Mouse (Mus musculus) lung, adult 2 months (tissue): Measurements from ENCODE around the gene Tfpt. TPM values are rescaled to one million over a fixed set of nuclear protein-coding genes. Genes with fewer than 3 reads are reported as not detected.

Experiments used
- DNase-seq: peaks from one replicate; pipeline ENCODE4 v3.0.0; 2022
- H3K4me1 ChIP-seq: fragments of 200-500 bp; 2 replicates; pipeline ENCODE4 v1.6.1; 2011; ENCODE audit warnings: low read length; ENCODE audit not compliant: control insufficient read depth, insufficient read depth
- H3K4me3 ChIP-seq: fragments of 200-500 bp; replicated peaks from 2 replicates; pipeline ENCODE3; 2011; ENCODE audit warnings: low read depth, mild to moderate bottlenecking, control low read depth, low read length; ENCODE audit errors: extremely low read depth
- CTCF ChIP-seq: fragments of 200-500 bp; IDR thresholded peaks from 2 replicates; pipeline ENCODE4 v1.5.1; 2011; ENCODE audit warnings: mild to moderate bottlenecking, low read length, control low read depth; ENCODE audit not compliant: insufficient read depth
- POLR2A ChIP-seq: fragments of 200-500 bp; IDR thresholded peaks from 2 replicates; pipeline ENCODE4 v1.6.1; 2011; ENCODE audit warnings: low read depth, mild to moderate bottlenecking, control low read depth, low read length, borderline replicate concordance; ENCODE audit errors: extremely low read depth
- WGBS: fragments of 180-500 bp; shearing (Covaris S2); methylation state at CpG from one replicate; pipeline ENCODE4 v1.1.7; 2018; 5-methylcytosine and 5-hydroxymethylcytosine counted together
- polyA plus RNA-seq: library from polyadenylated mRNA; depleted of rRNA; stranded (reverse); fragments of >200 nt; gene quantifications from 2 replicates; pipeline ENCODE4 v1.2.3, GENCODE M21; 2012; rRNA removed

Tfpt gene
- 6.3 and 8.2 TPM in 2 replicates for polyA plus RNA-seq

DNA sequence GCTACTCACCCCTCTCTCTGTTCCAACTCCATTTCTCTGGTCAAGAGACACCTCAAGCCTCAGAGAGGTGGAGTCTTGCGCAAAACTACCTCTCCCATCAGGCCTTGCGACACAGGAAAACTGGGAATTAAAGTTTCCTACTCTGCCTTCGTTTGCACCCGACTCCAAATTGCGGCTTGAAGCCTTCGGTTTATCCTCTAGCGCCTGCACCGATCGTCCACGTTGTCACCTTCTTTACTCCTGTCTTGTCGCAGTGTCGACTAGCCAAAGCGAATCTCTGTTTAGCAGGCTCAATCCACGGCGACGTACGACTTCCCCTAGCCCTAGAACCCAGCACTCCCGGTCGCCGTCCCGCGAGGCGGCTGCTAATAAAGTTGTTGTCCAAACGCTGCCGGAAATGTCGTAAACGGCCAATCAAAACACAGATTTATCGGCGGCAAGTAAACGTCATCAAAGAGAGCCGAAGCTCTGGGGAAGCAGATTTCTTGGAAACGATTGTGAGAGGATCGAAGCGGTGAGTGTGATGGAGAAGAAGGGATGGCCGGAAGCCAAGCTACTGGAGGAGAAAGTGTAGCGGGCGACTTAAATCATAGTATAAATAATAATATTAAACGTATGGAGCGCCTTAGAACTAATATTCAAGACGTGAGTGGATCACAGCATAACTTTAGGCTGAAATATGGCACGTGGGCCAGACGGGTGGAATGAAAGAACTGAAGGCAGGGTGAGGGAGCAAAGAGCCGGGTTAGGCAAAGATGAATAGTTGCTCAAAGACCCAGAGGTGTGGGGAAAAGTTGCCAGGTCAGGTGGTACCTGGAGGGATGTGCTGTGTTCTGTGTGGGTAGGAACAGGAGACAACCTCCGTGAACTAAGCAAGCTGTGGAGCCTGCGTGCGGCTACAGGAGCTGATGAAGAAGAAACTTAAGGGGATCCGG lies at the start of gene Tfpt, which contains the start of gene Prpf31:
Gene Tfpt (minus strand): TSS at position 387 of the 935 bp plus-strand sequence.
Gene Prpf31 (plus strand): TSS at position 443 of the 935 bp plus-strand sequence.
- Histone ChIP-seq H3K4me3 (peak within 1 kb of the TSS; percentile 94), H3K4me1 (peaks cover 14% of the 10 kb centered on the region)
- DNase-seq = peak; percentile 94
- 1% methylated on average over 47 of the region's 47 CpGs for WGBS
- TF ChIP-seq POLR2A = peak; percentile 67; the same call in 1 of the 2 replicates
- no peak for TF ChIP-seq CTCF

GRCm38 (mm10) chr7:3677342-3677741 lies 47.6 kb upstream of the Tfpt start, which contains the start of gene Tmc4:
Gene Tmc4 (minus strand): TSS chr7:3677553.
- WGBS = 52% methylated on average over 9 of the region's 9 CpGs
- Histone ChIP-seq H3K4me3 (peak within 1 kb of the TSS; percentile 65), H3K4me1 (no peaks in the 10 kb centered on the region)

GRCm38 (mm10) chr7:3676371-3676770 lies 46.6 kb upstream of the Tfpt start:
- TF ChIP-seq POLR2A (no peak), CTCF (no peak)
- Histone ChIP-seq H3K4me3 (no peak overlapping the region), H3K4me1 (no peaks in the 10 kb centered on the region)
- 70% methylated on average over 12 of the region's 12 CpGs for WGBS
- no peak for DNase-seq

More at GRCm38 (mm10) chr7:3677342-3677741, 47.6 kb upstream of the Tfpt start, which contains the start of gene Tmc4:
- peak; percentile 59 for DNase-seq
- TF ChIP-seq POLR2A (0 out of 2 replicates have a peak, but pooled peaks have one; percentile 12), CTCF (no peak)

DNA sequence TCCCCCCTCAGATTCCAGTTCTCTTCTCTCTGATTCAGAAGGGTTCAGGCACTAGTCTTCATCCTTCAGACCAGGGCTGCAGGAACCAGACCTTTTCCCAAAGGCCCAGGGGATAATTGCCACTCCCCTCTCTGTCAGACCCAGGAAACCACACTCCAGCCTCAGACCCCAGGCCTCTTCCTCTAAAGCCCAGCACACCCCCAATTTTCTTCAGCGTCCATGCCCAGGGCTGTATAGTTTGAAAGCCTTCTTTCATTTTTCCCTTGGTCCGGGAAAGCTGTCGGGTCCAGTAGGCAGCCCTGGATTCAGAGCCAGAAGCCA lies 45.5 kb upstream of the Tfpt start:
- no peak overlapping the region for H3K4me3 ChIP-seq
- 85% methylated on average over 3 of the region's 3 CpGs for WGBS
- H3K4me1 ChIP-seq = no peaks in the 10 kb centered on the region
- TF ChIP-seq POLR2A (no peak), CTCF (no peak)
- no peak for DNase-seq

DNA sequence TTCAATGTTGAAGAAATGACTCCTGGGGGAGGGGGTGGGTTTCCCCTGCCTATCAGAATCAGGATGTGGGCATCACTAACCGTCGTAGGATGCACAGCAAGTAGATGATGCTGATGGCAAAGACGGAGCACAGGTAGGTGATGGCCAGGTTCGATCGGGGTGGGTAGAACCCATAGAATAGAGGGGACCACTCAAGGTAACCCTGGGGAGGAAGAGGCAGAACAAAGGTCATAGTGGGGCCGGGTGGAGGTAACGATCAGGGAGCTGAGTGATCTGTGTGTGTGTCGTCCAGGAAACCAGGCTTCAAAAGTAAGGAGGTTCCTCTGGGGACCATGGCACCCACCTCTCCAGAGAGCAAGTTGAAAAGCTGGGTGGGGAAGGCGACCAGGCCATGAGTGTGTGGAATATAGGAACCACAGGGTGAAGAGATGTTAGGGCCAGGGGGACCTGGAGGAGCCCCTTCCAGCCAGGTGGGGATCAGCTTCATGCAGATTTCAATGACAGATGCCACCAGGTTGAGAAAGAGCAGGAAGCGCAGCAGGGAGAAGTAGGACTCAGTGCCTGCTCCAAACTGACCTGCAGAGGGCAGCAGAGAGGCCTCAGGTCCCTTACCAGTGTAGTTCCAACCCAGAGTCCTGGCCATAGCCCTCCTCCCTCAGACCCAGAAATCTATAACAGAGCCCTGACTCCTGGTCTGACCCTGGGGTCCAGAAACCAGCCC lies 44.9 kb upstream of the Tfpt start:
- DNase-seq = peak; percentile 76
- peak; percentile 99 for TF ChIP-seq CTCF
- TF ChIP-seq POLR2A = no peak
- WGBS = 68% methylated on average over 10 of the region's 10 CpGs

GRCm38 (mm10) chr7:3666921-3667391 lies 37.2 kb upstream of the Tfpt start:
- peak; percentile 17 for DNase-seq
- WGBS = 29% methylated on average over 14 of the region's 14 CpGs
- TF ChIP-seq POLR2A (no peak), CTCF (no peak)
- Histone ChIP-seq H3K4me1 (peaks cover 8% of the 10 kb centered on the region), H3K4me3 (no peak overlapping the region)

More for the DNA sequence above, 44.9 kb upstream of the Tfpt start:
- no peaks in the 10 kb centered on the region for H3K4me1 ChIP-seq
- no peak overlapping the region for H3K4me3 ChIP-seq

- peaks cover 8% of the 10 kb centered on the region for H3K4me1 ChIP-seq
- H3K4me3 ChIP-seq = peak within 1 kb of the TSS; percentile 89
- TF ChIP-seq POLR2A = peak; percentile 97; the same call in 1 of the 2 replicates
- no peak for TF ChIP-seq CTCF
- WGBS = 2% methylated on average over 45 of the region's 45 CpGs
- peak; percentile 95 for DNase-seq
Measured at GRCm38 (mm10) chr7:3665215-3666114, 35.7 kb upstream of the Tfpt start, which contains the start of gene Leng1. Gene Leng1 (minus strand): TSS chr7:3665840.

DNA sequence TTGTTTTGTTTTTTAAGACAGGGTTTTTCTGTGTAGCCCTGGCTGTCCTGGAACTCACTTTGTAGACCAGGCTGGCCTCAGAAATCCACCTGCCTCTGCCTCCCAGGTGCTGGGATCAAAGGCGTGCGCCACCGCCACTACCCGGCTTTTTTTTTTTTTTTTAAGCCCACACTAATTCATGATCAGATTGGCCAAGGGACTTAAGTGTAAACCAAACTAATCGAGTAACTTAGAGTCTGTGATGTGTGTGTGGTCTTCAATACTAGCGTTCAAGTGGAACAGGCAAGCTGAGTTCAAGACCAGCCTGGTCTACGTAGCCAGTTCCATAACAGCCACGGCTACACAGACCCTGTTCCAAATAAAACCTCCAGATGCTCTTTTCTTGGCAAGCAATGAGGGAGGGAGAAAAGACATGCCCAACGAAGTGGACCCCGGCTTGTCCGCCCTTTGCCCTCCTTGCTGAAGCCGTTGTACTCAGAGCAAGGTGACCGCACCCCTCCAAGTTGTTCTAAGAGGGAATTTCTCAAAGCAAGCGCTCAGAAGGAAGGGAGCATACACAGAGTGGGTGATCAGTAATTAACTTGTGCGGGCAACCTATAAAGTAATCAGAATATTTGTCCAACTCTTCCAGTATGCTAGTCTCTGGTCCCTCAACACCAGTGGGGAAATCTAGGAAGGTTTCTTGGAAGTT lies 34.9 kb upstream of the Tfpt start:
- WGBS = 20% methylated on average over 15 of the region's 15 CpGs

GRCm38 (mm10) chr7:3658578-3658977 lies 28.8 kb upstream of the Tfpt start:
- DNase-seq = no peak

More for the DNA sequence above, 34.9 kb upstream of the Tfpt start:
- Histone ChIP-seq H3K4me3 (peak overlapping the region; percentile 89), H3K4me1 (peaks cover 8% of the 10 kb centered on the region)
- no peak for DNase-seq
- no peak for TF ChIP-seq POLR2A
- no peak for TF ChIP-seq CTCF

More at GRCm38 (mm10) chr7:3658578-3658977, 28.8 kb upstream of the Tfpt start:
- no peak for TF ChIP-seq POLR2A
- no peak for TF ChIP-seq CTCF
- no peaks in the 10 kb centered on the region for H3K4me1 ChIP-seq
- H3K4me3 ChIP-seq = no peak overlapping the region
- WGBS = 88% methylated on average over 14 of the region's 14 CpGs
